Mouse (Mus musculus): ENCODE measurements around the gene Polr3g. TPM values are rescaled to one million over a fixed set of nuclear protein-coding genes. Genes with fewer than 3 reads are reported as not detected.

The Polr3g gene
- polyA plus RNA-seq, 1 experiment from 2014 or later = 18.8 TPM

DNA sequence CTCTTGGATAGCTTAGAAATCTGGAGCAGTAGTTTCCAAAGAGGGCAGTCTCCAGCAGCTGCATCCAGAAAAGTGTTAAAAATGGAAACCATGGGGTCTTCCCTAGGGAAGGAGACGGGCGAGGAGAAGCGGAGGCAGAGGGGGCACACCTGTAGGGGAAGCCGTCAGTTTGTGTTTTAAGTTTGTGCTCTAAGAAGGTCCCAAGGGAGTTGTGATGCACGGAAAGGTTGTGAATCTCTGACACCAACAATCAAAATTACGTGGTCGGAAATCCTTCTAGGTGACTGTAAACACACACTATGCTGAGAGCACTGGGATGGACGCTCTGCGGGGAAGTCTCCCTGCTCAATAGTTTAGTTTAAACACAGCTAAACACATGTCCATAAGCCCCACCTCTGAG, 7.2 kb downstream of the Polr3g start:
- 66% methylated on average over 9 of the region's 9 CpGs for WGBS
- H3K4me1 ChIP-seq (ENCODE audit: control insufficient read depth, insufficient read depth, low read length) = no peaks in the 10 kb centered on the region
- no peaks in the 10 kb centered on the region for H3K27me3 ChIP-seq (replicated peaks; ENCODE audit: control insufficient read depth, insufficient read depth, low read length)
- H3K36me3 ChIP-seq (ENCODE audit: control insufficient read depth, insufficient read depth, low read length) = no peaks in the 10 kb centered on the region
- no peaks in the 10 kb centered on the region for H3K9me3 ChIP-seq (ENCODE audit: control insufficient read depth, low read length)
- no peak overlapping the region for H3K9ac ChIP-seq (ENCODE audit: low read depth, low read length)
- ATAC-seq (ENCODE audit: low read depth) (no peak), DNase-seq (ENCODE audit: low spot score) (no peak)
- no peak overlapping the region for H3K27ac ChIP-seq (replicated peaks; ENCODE audit: low read depth, low read length)
- H3K4me2 ChIP-seq (ENCODE audit: low read depth, low read length) = no peak overlapping the region
- H3K4me3 ChIP-seq (ENCODE audit: low read depth, low read length) = no peak overlapping the region

DNA sequence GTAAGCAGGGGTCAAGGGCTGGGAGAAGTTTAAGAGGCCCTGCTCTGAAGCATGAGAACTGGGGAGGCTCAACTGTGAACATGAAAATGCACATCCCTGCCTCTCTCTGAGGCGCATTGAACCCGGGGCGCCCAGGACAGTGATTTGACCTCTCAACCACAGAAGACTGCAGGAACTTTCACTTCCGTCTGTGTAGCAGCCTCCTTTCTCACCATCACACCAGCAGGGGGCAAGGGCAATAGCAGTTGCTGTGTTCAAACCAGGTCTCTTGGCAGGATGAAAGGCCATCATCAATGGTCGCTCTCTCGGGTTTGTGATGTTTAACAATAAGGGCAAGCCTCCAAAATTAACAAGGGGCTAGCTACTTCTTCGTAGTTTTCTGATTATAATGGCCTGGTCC, 7.7 kb downstream of the Polr3g start:
- H3K27ac ChIP-seq (replicated peaks; ENCODE audit: low read depth, low read length) = no peak overlapping the region
- no peak for ATAC-seq (ENCODE audit: low read depth)
- 85% methylated on average over 7 of the region's 7 CpGs for WGBS
- H3K27me3 ChIP-seq (replicated peaks; ENCODE audit: control insufficient read depth, insufficient read depth, low read length) = no peaks in the 10 kb centered on the region
- no peak for DNase-seq (ENCODE audit: low spot score)
- no peak overlapping the region for H3K4me3 ChIP-seq (ENCODE audit: low read depth, low read length)
- H3K4me1 ChIP-seq (ENCODE audit: control insufficient read depth, insufficient read depth, low read length) = no peaks in the 10 kb centered on the region
- H3K4me2 ChIP-seq (ENCODE audit: low read depth, low read length) = no peak overlapping the region
- H3K36me3 ChIP-seq (ENCODE audit: control insufficient read depth, insufficient read depth, low read length) = 0 out of 2 replicates have a peak, but pooled peaks cover under 1% of the 10 kb centered on the region
- no peak overlapping the region for H3K9ac ChIP-seq (ENCODE audit: low read depth, low read length)
- H3K9me3 ChIP-seq (ENCODE audit: control insufficient read depth, low read length) = no peaks in the 10 kb centered on the region

DNA sequence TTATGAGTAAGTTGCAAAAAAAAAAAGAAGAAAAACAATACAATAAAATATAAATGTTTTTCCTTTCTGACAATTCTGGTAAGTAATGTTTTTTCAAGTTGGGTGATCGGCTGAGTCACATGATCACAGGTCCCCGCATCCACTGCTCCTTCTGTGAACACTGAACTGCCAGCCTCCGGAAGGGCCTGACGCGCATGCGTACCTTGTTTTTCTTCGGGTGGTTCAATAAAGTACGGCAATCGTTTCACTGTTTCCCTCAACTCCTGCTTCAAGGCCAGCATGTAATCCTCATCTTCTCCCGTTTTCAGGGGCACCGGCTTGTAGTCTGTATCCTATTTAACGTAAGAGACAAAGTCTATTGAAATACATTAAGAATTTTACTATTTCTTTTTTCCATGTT, 16.4 kb downstream of the Polr3g start:
- H3K27ac ChIP-seq (replicated peaks; ENCODE audit: low read depth, low read length) = no peak overlapping the region
- H3K9me3 ChIP-seq (ENCODE audit: control insufficient read depth, low read length) = peaks cover 5% of the 10 kb centered on the region; the same call in 1 of the 2 replicates
- peaks cover 12% of the 10 kb centered on the region; the same call in 1 of the 2 replicates for H3K36me3 ChIP-seq (ENCODE audit: control insufficient read depth, insufficient read depth, low read length)
- H3K4me1 ChIP-seq (ENCODE audit: control insufficient read depth, insufficient read depth, low read length) = no peaks in the 10 kb centered on the region
- H3K4me3 ChIP-seq (ENCODE audit: low read depth, low read length) = no peak overlapping the region
- DNase-seq (ENCODE audit: low spot score) (no peak), ATAC-seq (ENCODE audit: low read depth) (no peak)
- H3K4me2 ChIP-seq (ENCODE audit: low read depth, low read length) = no peak overlapping the region
- 94% methylated on average over 12 of the region's 12 CpGs for WGBS
- no peaks in the 10 kb centered on the region for H3K27me3 ChIP-seq (replicated peaks; ENCODE audit: control insufficient read depth, insufficient read depth, low read length)
- H3K9ac ChIP-seq (ENCODE audit: low read depth, low read length) = no peak overlapping the region

- H3K4me3 ChIP-seq (ENCODE audit: low read depth, low read length) = no peak overlapping the region
- no peaks in the 10 kb centered on the region for H3K27me3 ChIP-seq (replicated peaks; ENCODE audit: control insufficient read depth, insufficient read depth, low read length)
- 60% methylated on average over 9 of the region's 9 CpGs for WGBS
- DNase-seq (ENCODE audit: low spot score) (peak; percentile 22), ATAC-seq (ENCODE audit: low read depth) (no peak)
- H3K36me3 ChIP-seq (ENCODE audit: control insufficient read depth, insufficient read depth, low read length) = no peaks in the 10 kb centered on the region
- no peak overlapping the region for H3K27ac ChIP-seq (replicated peaks; ENCODE audit: low read depth, low read length)
- no peak overlapping the region for H3K4me2 ChIP-seq (ENCODE audit: low read depth, low read length)
- no peaks in the 10 kb centered on the region for H3K9me3 ChIP-seq (ENCODE audit: control insufficient read depth, low read length)
- no peaks in the 10 kb centered on the region for H3K4me1 ChIP-seq (ENCODE audit: control insufficient read depth, insufficient read depth, low read length)
- H3K9ac ChIP-seq (ENCODE audit: low read depth, low read length) = no peak overlapping the region
These were observed 19.2 kb downstream of the Polr3g start for GRCm38 (mm10) chr13:81691606-81692005.

GRCm38 (mm10) chr13:81690477-81690876, 20.3 kb downstream of the Polr3g start:
- peaks cover 4% of the 10 kb centered on the region; the same call in 1 of the 2 replicates for H3K36me3 ChIP-seq (ENCODE audit: control insufficient read depth, insufficient read depth, low read length)
- no peaks in the 10 kb centered on the region for H3K27me3 ChIP-seq (replicated peaks; ENCODE audit: control insufficient read depth, insufficient read depth, low read length)
- peak; percentile 27 for DNase-seq (ENCODE audit: low spot score)
- no peaks in the 10 kb centered on the region for H3K4me1 ChIP-seq (ENCODE audit: control insufficient read depth, insufficient read depth, low read length)
- H3K4me2 ChIP-seq (ENCODE audit: low read depth, low read length) = no peak overlapping the region
- no peak overlapping the region for H3K4me3 ChIP-seq (ENCODE audit: low read depth, low read length)
- no peak overlapping the region for H3K27ac ChIP-seq (replicated peaks; ENCODE audit: low read depth, low read length)
- H3K9me3 ChIP-seq (ENCODE audit: control insufficient read depth, low read length) = no peaks in the 10 kb centered on the region
- no peak overlapping the region for H3K9ac ChIP-seq (ENCODE audit: low read depth, low read length)
- no peak for ATAC-seq (ENCODE audit: low read depth)
- 73% methylated on average over 10 of the region's 10 CpGs for WGBS

- Histone ChIP-seq H3K9ac (ENCODE audit: low read depth, low read length) (no peak overlapping the region), H3K9me3 (ENCODE audit: control insufficient read depth, low read length) (no peaks in the 10 kb centered on the region), H3K4me1 (ENCODE audit: control insufficient read depth, insufficient read depth, low read length) (no peaks in the 10 kb centered on the region), H3K4me3 (ENCODE audit: low read depth, low read length) (no peak overlapping the region), H3K27me3 (replicated peaks; ENCODE audit: control insufficient read depth, insufficient read depth, low read length) (no peaks in the 10 kb centered on the region), H3K36me3 (ENCODE audit: control insufficient read depth, insufficient read depth, low read length) (peaks cover 4% of the 10 kb centered on the region; the same call in 1 of the 2 replicates), H3K4me2 (ENCODE audit: low read depth, low read length) (no peak overlapping the region), H3K27ac (replicated peaks; ENCODE audit: low read depth, low read length) (no peak overlapping the region)
- no peak for DNase-seq (ENCODE audit: low spot score)
- WGBS = 88% methylated on average over 3 of the region's 3 CpGs
- ATAC-seq (ENCODE audit: low read depth) = no peak
These were observed 21.2 kb downstream of the Polr3g start for GRCm38 (mm10) chr13:81689587-81689986.

DNA sequence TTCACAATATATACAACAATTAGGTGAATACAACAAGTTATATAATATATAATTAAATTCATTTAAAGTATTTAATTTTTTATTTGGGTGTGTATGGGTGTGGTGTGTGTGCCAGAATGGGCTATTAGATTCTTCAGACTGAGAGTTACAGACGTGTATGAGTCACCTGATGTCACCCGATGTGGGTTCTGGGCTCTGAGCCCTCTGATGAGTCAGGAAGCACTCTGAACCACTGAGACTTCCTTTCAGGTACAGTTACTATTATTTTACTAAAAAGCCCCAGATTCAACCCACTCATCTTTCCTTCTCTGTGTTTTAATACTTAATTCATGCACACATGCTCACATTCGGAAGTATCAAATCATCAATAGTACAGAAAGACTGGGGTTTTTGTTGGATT, 25.9 kb downstream of the Polr3g start:
- H3K9ac ChIP-seq (ENCODE audit: low read depth, low read length) = no peak overlapping the region
- H3K4me3 ChIP-seq (ENCODE audit: low read depth, low read length) = no peak overlapping the region
- no peak overlapping the region for H3K27ac ChIP-seq (replicated peaks; ENCODE audit: low read depth, low read length)
- peaks cover 3% of the 10 kb centered on the region; the same call in 1 of the 2 replicates for H3K4me1 ChIP-seq (ENCODE audit: control insufficient read depth, insufficient read depth, low read length)
- no peaks in the 10 kb centered on the region for H3K27me3 ChIP-seq (replicated peaks; ENCODE audit: control insufficient read depth, insufficient read depth, low read length)
- DNase-seq (ENCODE audit: low spot score) = no peak
- peaks cover 4% of the 10 kb centered on the region; the same call in 1 of the 2 replicates for H3K36me3 ChIP-seq (ENCODE audit: control insufficient read depth, insufficient read depth, low read length)
- no peak for ATAC-seq (ENCODE audit: low read depth)
- 87% methylated on average over 3 of the region's 3 CpGs for WGBS
- H3K4me2 ChIP-seq (ENCODE audit: low read depth, low read length) = no peak overlapping the region
- H3K9me3 ChIP-seq (ENCODE audit: control insufficient read depth, low read length) = no peaks in the 10 kb centered on the region

DNA sequence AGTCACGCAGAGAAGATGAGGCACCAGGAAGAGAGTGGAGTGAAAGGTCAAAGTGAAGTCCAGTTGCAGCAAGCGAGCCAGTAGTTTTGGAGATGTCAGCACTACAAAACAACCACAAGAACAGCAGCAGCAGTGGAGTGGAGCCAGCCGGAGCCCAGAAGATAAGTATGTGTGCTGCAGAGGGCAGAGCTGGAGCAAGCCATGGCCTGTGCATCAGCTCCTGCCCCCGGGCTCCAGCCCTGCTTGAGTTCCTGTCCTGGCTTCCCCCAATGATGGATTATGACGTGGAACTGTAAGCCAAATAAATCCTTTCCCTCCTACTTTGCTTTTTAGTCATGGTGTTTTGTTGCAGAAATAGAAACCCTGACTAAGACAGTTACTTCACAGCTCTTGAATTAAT, 26.6 kb downstream of the Polr3g start:
- Histone ChIP-seq H3K4me2 (ENCODE audit: low read depth, low read length) (no peak overlapping the region), H3K4me1 (ENCODE audit: control insufficient read depth, insufficient read depth, low read length) (peaks cover 3% of the 10 kb centered on the region; the same call in 1 of the 2 replicates), H3K27ac (replicated peaks; ENCODE audit: low read depth, low read length) (no peak overlapping the region), H3K4me3 (ENCODE audit: low read depth, low read length) (no peak overlapping the region), H3K27me3 (replicated peaks; ENCODE audit: control insufficient read depth, insufficient read depth, low read length) (no peaks in the 10 kb centered on the region), H3K9me3 (ENCODE audit: control insufficient read depth, low read length) (no peaks in the 10 kb centered on the region), H3K36me3 (ENCODE audit: control insufficient read depth, insufficient read depth, low read length) (peaks cover 4% of the 10 kb centered on the region; the same call in 1 of the 2 replicates), H3K9ac (ENCODE audit: low read depth, low read length) (no peak overlapping the region)
- DNase-seq (ENCODE audit: low spot score) (peak; percentile 5), ATAC-seq (ENCODE audit: low read depth) (no peak)
- WGBS = 74% methylated on average over 5 of the region's 5 CpGs

DNA sequence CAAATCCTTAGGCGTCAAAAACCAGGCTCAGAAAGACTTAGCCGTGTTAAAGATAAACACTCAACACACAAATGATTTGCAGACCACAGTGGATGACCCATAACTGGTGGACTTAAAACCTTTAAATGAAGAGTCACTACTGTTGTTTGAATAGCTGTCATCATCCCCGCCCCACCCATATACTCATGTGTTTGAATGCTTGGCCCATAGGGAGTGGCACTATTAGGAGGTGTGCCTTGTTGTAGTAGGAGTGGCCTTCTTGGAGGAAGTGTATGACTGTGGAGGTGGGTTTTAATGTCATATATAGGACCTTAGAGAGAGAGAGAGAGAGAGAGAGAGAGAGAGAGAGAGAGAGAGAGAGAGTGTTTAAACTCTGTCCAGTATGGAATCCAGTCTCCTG, 27.7 kb downstream of the Polr3g start:
- H3K27me3 ChIP-seq (replicated peaks; ENCODE audit: control insufficient read depth, insufficient read depth, low read length) = no peaks in the 10 kb centered on the region
- H3K27ac ChIP-seq (replicated peaks; ENCODE audit: low read depth, low read length) = no peak overlapping the region
- H3K4me1 ChIP-seq (ENCODE audit: control insufficient read depth, insufficient read depth, low read length) = peaks cover 3% of the 10 kb centered on the region; the same call in 1 of the 2 replicates
- DNase-seq (ENCODE audit: low spot score) (no peak), ATAC-seq (ENCODE audit: low read depth) (no peak)
- H3K4me3 ChIP-seq (ENCODE audit: low read depth, low read length) = no peak overlapping the region
- WGBS = 84% methylated on average over 3 of the region's 3 CpGs
- H3K9me3 ChIP-seq (ENCODE audit: control insufficient read depth, low read length) = no peaks in the 10 kb centered on the region
- H3K36me3 ChIP-seq (ENCODE audit: control insufficient read depth, insufficient read depth, low read length) = peaks cover 4% of the 10 kb centered on the region; the same call in 1 of the 2 replicates
- H3K9ac ChIP-seq (ENCODE audit: low read depth, low read length) = no peak overlapping the region
- no peak overlapping the region for H3K4me2 ChIP-seq (ENCODE audit: low read depth, low read length)

Data from embryonic facial prominence, embryonic 14.5 days (tissue).